ENCODE assay signal across 8 mouse cellular contexts in the genomic region with DNA sequence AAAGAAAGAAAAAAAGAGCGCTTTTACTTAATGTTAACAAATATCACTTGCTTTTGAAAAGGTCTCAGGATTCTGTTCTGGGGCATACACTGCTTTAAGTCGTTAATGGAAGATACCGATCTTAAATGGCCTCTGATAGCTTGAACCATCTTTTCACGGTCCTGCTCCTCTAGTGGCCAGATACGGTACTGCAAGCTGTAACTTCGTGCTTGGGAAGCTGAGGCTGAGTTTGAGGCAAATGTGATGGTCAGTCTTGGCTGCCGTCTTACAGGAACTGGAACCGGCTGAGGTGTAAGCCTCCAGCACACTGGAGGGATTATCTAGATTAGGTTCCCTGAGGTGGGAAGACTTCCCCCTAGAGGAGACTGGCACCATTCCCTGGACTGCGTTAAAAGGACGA. TPM values are rescaled to one million over a fixed set of nuclear protein-coding genes. Genes with fewer than 3 reads are reported as not detected.
A peak's percentile ranks its signal among the peaks of the same experiment; 100 is the strongest.
DNase-seq lines count a peak whose midpoint lies in the region; ATAC-seq and TF ChIP-seq lines count a peak whose summit lies in the region.
"Had no signal": no experiment of that assay in that cellular context is flagged by ENCODE, and none has a peak within 500 bp of the region (broad histone marks: within the 10 kb centered on the region; RNA-seq: fewer than 3 reads in every experiment).

No protein-coding gene starts in this region.

- TF ChIP-seq CTCF in intestine, postnatal 0 days (IDR thresholded peaks at IDR 0.05; ENCODE audit: low read depth): peak; percentile 85
- TF ChIP-seq CTCF in G1E (IDR thresholded peaks at IDR 0.05; ENCODE audit: low read depth, low read length): peak; percentile 85
- TF ChIP-seq CTCF in lung, embryonic 14.5 days (IDR thresholded peaks at IDR 0.05; ENCODE audit: low read depth): peak; percentile 94

- no peak overlapping the region for H3K27ac ChIP-seq in intestine, postnatal 0 days (ENCODE audit: low read depth, low read length)
- no peak overlapping the region for H3K27ac ChIP-seq in intestine, embryonic 15.5 days
- H3K27ac ChIP-seq in lung, embryonic 14.5 days (ENCODE audit: low read depth): no peak overlapping the region
- H3K27ac ChIP-seq: midbrain, embryonic 12.5 days had no signal

- H3K4me3 ChIP-seq in intestine, postnatal 0 days (ENCODE audit: low read depth, low read length): no peak overlapping the region
- H3K4me3 ChIP-seq in intestine, embryonic 15.5 days (replicated peaks): no peak overlapping the region
- no peak overlapping the region for H3K4me3 ChIP-seq in G1E (ENCODE audit: low read depth, low read length)
- H3K4me3 ChIP-seq in lung, embryonic 14.5 days (ENCODE audit: low read depth, low read length): no peak overlapping the region
- H3K4me3 ChIP-seq: midbrain, embryonic 12.5 days had no signal

- no peaks in the 10 kb centered on the region for H3K36me3 ChIP-seq in intestine, postnatal 0 days (ENCODE audit: control insufficient read depth, insufficient read depth)
- H3K36me3 ChIP-seq in intestine, embryonic 15.5 days: no peaks in the 10 kb centered on the region
- peaks cover 1% of the 10 kb centered on the region for H3K36me3 ChIP-seq in G1E (replicated peaks)
- H3K36me3 ChIP-seq in lung, embryonic 14.5 days (ENCODE audit: insufficient read depth): no peaks in the 10 kb centered on the region

- H3K4me1 ChIP-seq in intestine, postnatal 0 days (replicated peaks; ENCODE audit: control insufficient read depth, insufficient read depth, low read length): no peaks in the 10 kb centered on the region
- H3K4me1 ChIP-seq in intestine, embryonic 15.5 days (replicated peaks): no peaks in the 10 kb centered on the region
- H3K4me1 ChIP-seq in G1E (ENCODE audit: insufficient read depth, low read depth, low read length): no peaks in the 10 kb centered on the region
- no peaks in the 10 kb centered on the region for H3K4me1 ChIP-seq in lung, embryonic 14.5 days (ENCODE audit: insufficient read depth)
- H3K4me1 ChIP-seq: midbrain, embryonic 12.5 days had no signal

- 75% methylated on average over 10 of the region's 10 CpGs for WGBS in intestine, postnatal 0 days
- WGBS in intestine, embryonic 15.5 days: 73% methylated on average over 10 of the region's 10 CpGs
- WGBS in lung, embryonic 14.5 days: 64% methylated on average over 10 of the region's 10 CpGs

- H3K27me3 ChIP-seq in intestine, postnatal 0 days (replicated peaks; ENCODE audit: control insufficient read depth, insufficient read depth, low read length): no peaks in the 10 kb centered on the region
- H3K27me3 ChIP-seq in intestine, embryonic 15.5 days (replicated peaks): no peaks in the 10 kb centered on the region
- H3K27me3 ChIP-seq in G1E (ENCODE audit: insufficient read depth, low read length): no peaks in the 10 kb centered on the region
- no peaks in the 10 kb centered on the region for H3K27me3 ChIP-seq in lung, embryonic 14.5 days (ENCODE audit: insufficient read depth, low read length)
- H3K27me3 ChIP-seq: midbrain, embryonic 12.5 days had no signal

- H3K9ac ChIP-seq in intestine, postnatal 0 days (ENCODE audit: low read depth, low read length): no peak overlapping the region
- H3K9ac ChIP-seq in intestine, embryonic 15.5 days: no peak overlapping the region
- no peak overlapping the region for H3K9ac ChIP-seq in lung, embryonic 14.5 days
- H3K9ac ChIP-seq: midbrain, embryonic 12.5 days had no signal

- no peak overlapping the region for H3K4me2 ChIP-seq in intestine, postnatal 0 days (replicated peaks; ENCODE audit: low read depth)
- H3K4me2 ChIP-seq in intestine, embryonic 15.5 days (replicated peaks): no peak overlapping the region
- no peak overlapping the region for H3K4me2 ChIP-seq in lung, embryonic 14.5 days
- H3K4me2 ChIP-seq: midbrain, embryonic 12.5 days had no signal

- H3K9me3 ChIP-seq in intestine, postnatal 0 days (ENCODE audit: control insufficient read depth): no peaks in the 10 kb centered on the region
- H3K9me3 ChIP-seq in intestine, embryonic 15.5 days: no peaks in the 10 kb centered on the region
- H3K9me3 ChIP-seq in G1E (replicated peaks): no peaks in the 10 kb centered on the region
- no peaks in the 10 kb centered on the region for H3K9me3 ChIP-seq in lung, embryonic 14.5 days (ENCODE audit: low read depth, low read length)
- H3K9me3 ChIP-seq: midbrain, embryonic 12.5 days had no signal

- DNase-seq in CD4-positive helper T cell, adult 2 months (ENCODE audit: low read depth, low spot score): peak; percentile 36
- DNase-seq in G1E (ENCODE audit: low spot score): no peak
- peak; percentile 23 for DNase-seq in embryo, embryonic 11.5 days (ENCODE audit: low read depth, low spot score)
- peak; percentile 72 for DNase-seq in lung, embryonic 14.5 days
- DNase-seq in testis, postnatal 14 days (ENCODE audit: low spot score): peak; percentile 38

- ATAC-seq in intestine, postnatal 0 days: no peak
- ATAC-seq in intestine, embryonic 15.5 days: no peak
- ATAC-seq in G1E (ENCODE audit: extremely low read depth, insufficient number of reproducible peaks, low FRiP score, poor library complexity, severe bottlenecking): no peak
- ATAC-seq in lung, embryonic 14.5 days (ENCODE audit: insufficient read depth): no peak

RNA-seq across cellular contexts. Expression of a gene that starts 30.8 kb away (rescaled TPM):
- polyA plus RNA-seq in intestine, postnatal 0 days (2015; fragmentation: Nextera tagmentation; extraction: Ambion mirVana): 12.0 and 12.8 TPM in 2 replicates
- 18.9 TPM in 2 replicates for polyA plus RNA-seq in intestine, embryonic 15.5 days (2015; fragmentation: Nextera tagmentation; extraction: Ambion mirVana)
- total RNA-seq in G1E (2014; fragmentation: Nextera tagmentation): 6.3 and 16.7 TPM in 2 replicates
- total RNA-seq in G1E (2017): 8.2 and 8.7 TPM in 2 replicates
- 1.7 and 2.8 TPM in 2 replicates for polyA plus RNA-seq in G1E (2012)
- polyA plus RNA-seq in lung, embryonic 14.5 days (2014; fragmentation: Nextera tagmentation; extraction: Ambion mirVana): 24.1 and 26.3 TPM in 2 replicates

RNA-seq across cellular contexts. Expression of a gene that starts 30.9 kb away (rescaled TPM):
- 7.5 and 9.2 TPM in 2 replicates for polyA plus RNA-seq in intestine, postnatal 0 days (2015; fragmentation: Nextera tagmentation; extraction: Ambion mirVana)
- 16.6 and 18.5 TPM in 2 replicates for polyA plus RNA-seq in intestine, embryonic 15.5 days (2015; fragmentation: Nextera tagmentation; extraction: Ambion mirVana)
- total RNA-seq in G1E (2014; fragmentation: Nextera tagmentation) (19.2 and 21.5 TPM in 2 replicates), G1E (2017) (5.4 and 6.9 TPM in 2 replicates)
- polyA plus RNA-seq in G1E (2012): 1.2 and 1.4 TPM in 2 replicates
- polyA plus RNA-seq in lung, embryonic 14.5 days (2014; fragmentation: Nextera tagmentation; extraction: Ambion mirVana): 15.0 TPM in 2 replicates
